Mouse (Mus musculus) stomach, postnatal 0 days (tissue): ENCODE measurements at regions not wholly inside any gene's neighbourhood (a gene's known extent, or its start where the extent isn't known, plus 50 kb on each side); places are given as distances from the start of the nearest gene placed in this dataset.

Experiments used
- ATAC-seq: fragments of 200-750 bp; cut with Nextera tagmentation; 2 replicates; pipeline ENCODE4 v1.8.0; 2017; ENCODE audit not compliant: low FRiP score, low TSS enrichment
- DNase-seq: peaks from one replicate; pipeline ENCODE4 v3.0.0-alpha.2; 2016; ENCODE audit warnings: low spot score
- H3K27ac ChIP-seq: fragments of 300-500 bp; sonication (generic); replicated peaks from 2 replicates; pipeline ENCODE4 v1.5.1; 2014; ENCODE audit warnings: mild to moderate bottlenecking, control low read depth
- H3K27me3 ChIP-seq: fragments of 300-500 bp; sonication (generic); 2 replicates; pipeline ENCODE4 v1.6.1; 2014; ENCODE audit warnings: low read length; ENCODE audit not compliant: control insufficient read depth, insufficient read depth
- H3K36me3 ChIP-seq: fragments of 300-500 bp; sonication (generic); 2 replicates; pipeline ENCODE4 v1.6.1; 2014; ENCODE audit warnings: low read length, mixed read lengths; ENCODE audit not compliant: control insufficient read depth, insufficient read depth
- H3K4me1 ChIP-seq: fragments of 300-500 bp; sonication (generic); replicated peaks from 2 replicates; pipeline ENCODE4 v1.6.1; 2014; ENCODE audit warnings: antibody characterized with exemption; ENCODE audit not compliant: control insufficient read depth, insufficient read depth
- H3K4me2 ChIP-seq: fragments of 300-500 bp; sonication (generic); replicated peaks from 2 replicates; pipeline ENCODE4 v1.6.1; 2014; ENCODE audit warnings: low read depth, mild to moderate bottlenecking, control low read depth, moderate library complexity
- H3K4me3 ChIP-seq: fragments of 300-500 bp; sonication (generic); 2 replicates; pipeline ENCODE4 v1.5.1; 2014; ENCODE audit warnings: low read depth, low read length, control low read depth
- H3K9ac ChIP-seq: fragments of 300-500 bp; sonication (generic); 2 replicates; pipeline ENCODE4 v1.6.1; 2014; ENCODE audit warnings: mild to moderate bottlenecking, low read length, control low read depth, mixed read lengths
- H3K9me3 ChIP-seq: fragments of 300-500 bp; sonication (generic); 2 replicates; pipeline ENCODE4 v1.6.1; 2016; ENCODE audit warnings: low read length; ENCODE audit not compliant: control insufficient read depth
- CTCF ChIP-seq: IDR thresholded peaks from 2 replicates; pipeline ENCODE4 v1.5.1; 2016; ENCODE audit warnings: antibody characterized with exemption, low read depth, mild to moderate bottlenecking, moderate library complexity
- EP300 ChIP-seq: optimal IDR thresholded peaks from 2 replicates; pipeline ENCODE3; 2016; ENCODE audit warnings: antibody characterized with exemption
- WGBS: fragments of 180-500 bp; shearing (Covaris S2); extraction: QIAGEN DNeasy Blood & Tissue Kit; methylation state at CpG from one replicate; pipeline ENCODE4 v1.1.7; 2014; 5-methylcytosine and 5-hydroxymethylcytosine counted together

GRCm38 (mm10) chr16:95778173-95778572 lies 76.3 kb downstream of the Ets2 start:
- DNase-seq (no peak), ATAC-seq (peak; percentile 54; the same call in 1 of the 2 replicates)
- Histone ChIP-seq H3K9me3 (no peaks in the 10 kb centered on the region), H3K4me2 (no peak overlapping the region), H3K4me1 (no peaks in the 10 kb centered on the region), H3K27me3 (no peaks in the 10 kb centered on the region), H3K27ac (0 out of 2 replicates have a peak overlapping the region, but pooled peaks have one; percentile 30), H3K4me3 (no peak overlapping the region), H3K9ac (no peak overlapping the region), H3K36me3 (no peaks in the 10 kb centered on the region)
- WGBS = 30% methylated on average over 4 of the region's 4 CpGs
- TF ChIP-seq EP300 (peak; percentile 70), CTCF (no peak)

- WGBS = 82% methylated on average over 10 of the region's 10 CpGs
Measured at GRCm38 (mm10) chr16:95776610-95777363, 74.9 kb downstream of the Ets2 start.

GRCm38 (mm10) chr16:95776010-95776409 lies 74.1 kb downstream of the Ets2 start:
- Histone ChIP-seq H3K27me3 (no peaks in the 10 kb centered on the region), H3K4me1 (no peaks in the 10 kb centered on the region), H3K4me2 (no peak overlapping the region), H3K4me3 (no peak overlapping the region), H3K9me3 (no peaks in the 10 kb centered on the region), H3K9ac (no peak overlapping the region), H3K27ac (no peak overlapping the region), H3K36me3 (no peaks in the 10 kb centered on the region)
- no peak for ATAC-seq
- DNase-seq = no peak
- 90% methylated on average over 1 of the region's 1 CpGs for WGBS
- TF ChIP-seq CTCF = no peak
- no peak for TF ChIP-seq EP300

More at GRCm38 (mm10) chr16:95776610-95777363, 74.9 kb downstream of the Ets2 start:
- ATAC-seq = no peak
- no peaks in the 10 kb centered on the region for H3K4me1 ChIP-seq
- no peak overlapping the region for H3K9ac ChIP-seq
- no peak for DNase-seq
- TF ChIP-seq EP300 (no peak), CTCF (no peak)
- no peak overlapping the region for H3K4me3 ChIP-seq
- H3K27ac ChIP-seq = no peak overlapping the region
- H3K9me3 ChIP-seq = no peaks in the 10 kb centered on the region
- no peaks in the 10 kb centered on the region for H3K36me3 ChIP-seq
- no peak overlapping the region for H3K4me2 ChIP-seq
- no peaks in the 10 kb centered on the region for H3K27me3 ChIP-seq

- no peak overlapping the region for H3K4me3 ChIP-seq
- WGBS = 88% methylated on average over 5 of the region's 5 CpGs
- no peak overlapping the region for H3K27ac ChIP-seq
- no peaks in the 10 kb centered on the region for H3K27me3 ChIP-seq
- ATAC-seq (no peak), DNase-seq (no peak)
- H3K36me3 ChIP-seq = no peaks in the 10 kb centered on the region
- H3K9me3 ChIP-seq = no peaks in the 10 kb centered on the region
- H3K9ac ChIP-seq = no peak overlapping the region
- no peak overlapping the region for H3K4me2 ChIP-seq
- TF ChIP-seq EP300 = no peak
- TF ChIP-seq CTCF = no peak
- H3K4me1 ChIP-seq = 0 out of 2 replicates have a peak, but pooled peaks cover 2% of the 10 kb centered on the region
Measured at GRCm38 (mm10) chr16:95775361-95775760, 73.5 kb downstream of the Ets2 start.

- no peak overlapping the region for H3K4me3 ChIP-seq
- ATAC-seq (no peak), DNase-seq (no peak)
- H3K27me3 ChIP-seq = no peaks in the 10 kb centered on the region
- no peak overlapping the region for H3K27ac ChIP-seq
- no peak overlapping the region for H3K9ac ChIP-seq
- 91% methylated on average over 3 of the region's 3 CpGs for WGBS
- peaks cover 2% of the 10 kb centered on the region; the same call in 1 of the 2 replicates for H3K4me1 ChIP-seq
- H3K36me3 ChIP-seq = no peaks in the 10 kb centered on the region
- H3K9me3 ChIP-seq = no peaks in the 10 kb centered on the region
- TF ChIP-seq CTCF = no peak
- H3K4me2 ChIP-seq = no peak overlapping the region
Measured at GRCm38 (mm10) chr16:95773151-95773550, 71.3 kb downstream of the Ets2 start.
